Mouse (Mus musculus) erythroblast, embryonic 14.5 days (primary cell): ENCODE data around the gene Gipc2.

Experiments used
- GATA1 ChIP-seq: IDR thresholded peaks from 2 replicates; pipeline ENCODE4 v1.6.1; 2012; ENCODE audit warnings: low read length, inconsistent platforms, mixed read lengths
- TAL1 ChIP-seq: IDR thresholded peaks from 3 replicates; pipeline ENCODE4 v1.6.1; 2012; ENCODE audit warnings: low read length, inconsistent platforms, mixed read lengths

- TF ChIP-seq GATA1 (no peak), TAL1 (no peak)
Observed at GRCm38 (mm10) chr3:152092385-152093057, 73.5 kb downstream of the Gipc2 start.
